Mouse (Mus musculus) neural tube, embryonic 12.5 days (tissue): Measurements from ENCODE around the gene 1110008L16Rik. TPM values are rescaled to one million over a fixed set of nuclear protein-coding genes. Genes with fewer than 3 reads are reported as not detected.
"Not testable (repeated sequence)": the region's sequence is repeated elsewhere in the genome, so short reads cannot be mapped to it uniquely, and the experiment has no call there.

Experiments
- ATAC-seq: fragments of 200-750 bp; cut with Nextera tagmentation; 2 replicates; pipeline ENCODE4 v1.8.0; 2017; ENCODE audit warnings: low read depth, mild to moderate bottlenecking, moderate TSS enrichment, moderate library complexity; ENCODE audit not compliant: low FRiP score
- H3K27ac ChIP-seq: fragments of 300-500 bp; sonication (generic); 2 replicates; pipeline ENCODE4 v1.5.1; 2016
- H3K27me3 ChIP-seq: fragments of 300-500 bp; sonication (generic); replicated peaks from 2 replicates; pipeline ENCODE4 v1.6.1; 2016; ENCODE audit warnings: mild to moderate bottlenecking
- H3K36me3 ChIP-seq: fragments of 300-500 bp; sonication (generic); 2 replicates; pipeline ENCODE4 v1.6.1; 2016; ENCODE audit warnings: mild to moderate bottlenecking
- H3K4me1 ChIP-seq: fragments of 300-500 bp; sonication (generic); 2 replicates; pipeline ENCODE4 v1.6.1; 2016
- H3K4me2 ChIP-seq: fragments of 300-500 bp; sonication (generic); replicated peaks from 2 replicates; pipeline ENCODE4 v1.6.1; 2016; ENCODE audit warnings: mild to moderate bottlenecking
- H3K4me3 ChIP-seq: fragments of 300-500 bp; sonication (generic); 2 replicates; pipeline ENCODE4 v1.5.1; 2016
- H3K9ac ChIP-seq: fragments of 300-500 bp; sonication (generic); 2 replicates; pipeline ENCODE4 v1.6.1; 2016; ENCODE audit warnings: mild to moderate bottlenecking
- H3K9me3 ChIP-seq: fragments of 300-500 bp; sonication (generic); 2 replicates; pipeline ENCODE4 v1.6.1; 2016; ENCODE audit warnings: mild to moderate bottlenecking
- WGBS: fragments of 180-500 bp; shearing (Covaris S2); methylation state at CpG from one replicate; pipeline ENCODE4 v1.1.7; 2016; 5-methylcytosine and 5-hydroxymethylcytosine counted together
- polyA plus RNA-seq: library from polyadenylated mRNA; unstranded; fragments of >200 nt; fragmentation: Nextera tagmentation; extraction: Ambion mirVana; gene quantifications from 2 replicates; pipeline ENCODE4 v1.2.1, GENCODE M21; 2016

The 1110008L16Rik gene
- polyA plus RNA-seq, 1 experiment from 2014 or later: 12.5 TPM

DNA sequence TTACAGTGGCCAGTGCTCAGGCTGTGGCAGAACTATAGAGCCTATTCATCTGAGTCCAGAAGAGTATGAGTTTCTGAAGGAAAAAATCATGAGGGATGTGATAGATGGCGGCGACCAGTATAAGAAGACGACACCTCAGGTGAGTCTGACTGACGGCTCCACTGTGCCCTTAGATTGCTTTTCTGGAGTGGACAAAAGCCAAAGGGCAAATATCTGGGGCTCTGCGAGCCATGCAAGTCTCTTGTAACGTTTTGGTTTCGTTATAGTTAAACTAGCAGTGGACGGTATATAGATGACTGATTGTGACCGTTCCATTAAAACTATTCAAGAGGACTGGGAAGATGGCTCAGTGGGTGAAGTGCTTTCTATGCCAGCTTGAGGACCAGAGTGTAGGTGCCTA is 9.4 kb downstream of the 1110008L16Rik start:
- Histone ChIP-seq H3K36me3 (peaks cover 18% of the 10 kb centered on the region), H3K27ac (no peak overlapping the region), H3K9me3 (no peaks in the 10 kb centered on the region), H3K4me3 (no peak overlapping the region), H3K4me1 (peaks cover 2% of the 10 kb centered on the region; the same call in 1 of the 2 replicates), H3K9ac (no peak overlapping the region), H3K27me3 (no peaks in the 10 kb centered on the region), H3K4me2 (no peak overlapping the region)
- 96% methylated on average over 9 of the region's 9 CpGs for WGBS
- ATAC-seq: no peak

DNA sequence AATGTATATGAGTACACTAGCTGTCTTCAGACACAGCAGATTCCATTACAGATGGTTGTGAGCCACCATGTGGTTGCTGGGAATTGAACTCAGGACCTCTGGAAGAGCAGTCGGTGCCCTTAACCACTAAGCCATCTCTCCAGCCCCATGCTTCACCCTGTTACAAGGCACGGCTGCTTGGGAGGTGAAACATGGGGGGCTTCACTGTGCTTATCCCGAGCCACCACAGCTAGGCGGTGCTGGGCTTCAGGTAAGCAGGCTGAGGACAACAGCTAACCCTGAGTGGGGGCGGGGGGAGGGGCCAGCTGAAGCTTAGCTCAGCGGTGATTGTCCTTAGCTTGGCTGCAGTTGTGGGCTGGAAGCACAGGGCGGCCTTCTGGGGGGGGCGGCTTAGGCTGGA is 10.1 kb downstream of the 1110008L16Rik start:
- no peak for ATAC-seq
- Histone ChIP-seq H3K9me3 (no peaks in the 10 kb centered on the region), H3K4me1 (no peaks in the 10 kb centered on the region), H3K4me2 (no peak overlapping the region), H3K27me3 (no peaks in the 10 kb centered on the region), H3K27ac (no peak overlapping the region), H3K36me3 (peaks cover 20% of the 10 kb centered on the region), H3K9ac (no peak overlapping the region), H3K4me3 (no peak overlapping the region)
- 85% methylated on average over 8 of the region's 8 CpGs for WGBS

DNA sequence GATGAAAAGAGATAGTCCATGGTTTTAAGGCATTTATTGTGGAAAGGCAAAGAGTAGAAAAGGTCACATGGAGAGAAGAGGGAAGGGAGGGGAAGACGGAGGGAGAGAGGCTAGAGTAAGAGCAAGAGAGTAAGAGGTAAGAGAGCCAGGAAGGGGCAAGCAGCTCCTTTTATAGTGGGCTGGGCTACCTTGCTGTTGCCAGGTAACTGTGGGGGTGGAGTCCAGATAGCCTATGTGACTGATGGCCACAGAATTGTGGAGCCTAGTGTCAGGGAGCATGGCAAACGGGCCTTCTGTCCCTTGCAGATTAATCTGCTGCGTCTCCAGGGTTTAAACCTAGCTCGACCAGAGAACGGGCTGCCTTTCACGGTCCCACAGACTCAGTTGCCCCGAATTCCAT is 12.5 kb downstream of the 1110008L16Rik start:
- Histone ChIP-seq H3K9me3 (no peaks in the 10 kb centered on the region), H3K9ac (no peak overlapping the region), H3K27me3 (no peaks in the 10 kb centered on the region), H3K4me1 (no peaks in the 10 kb centered on the region), H3K36me3 (peaks cover 20% of the 10 kb centered on the region), H3K27ac (no peak overlapping the region), H3K4me3 (no peak overlapping the region), H3K4me2 (no peak overlapping the region)
- 87% methylated on average over 7 of the region's 7 CpGs for WGBS
- ATAC-seq: no peak

DNA sequence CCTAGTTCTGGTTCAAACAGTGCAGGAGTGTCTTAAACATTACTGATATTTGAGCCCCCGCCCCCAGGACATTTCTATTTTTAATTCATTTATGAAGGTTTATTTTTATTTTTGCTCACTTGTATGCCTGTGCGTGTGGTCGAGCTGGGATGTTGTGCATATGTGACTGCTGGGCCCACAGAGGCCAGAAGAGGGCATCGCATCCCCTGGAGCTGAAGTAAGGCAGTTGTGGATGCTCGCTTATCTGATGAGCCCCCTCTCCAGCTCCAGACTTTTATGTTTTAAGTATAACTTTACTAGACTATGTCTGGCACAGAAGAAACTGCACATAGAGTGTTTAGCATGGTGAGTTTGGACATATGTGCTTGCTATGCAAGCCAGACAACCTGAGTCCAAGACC is 14.5 kb downstream of the 1110008L16Rik start:
- H3K9ac ChIP-seq: no peak overlapping the region
- ATAC-seq: no peak
- no peaks in the 10 kb centered on the region for H3K4me1 ChIP-seq
- 87% methylated on average over 5 of the region's 5 CpGs for WGBS
- no peaks in the 10 kb centered on the region for H3K27me3 ChIP-seq
- H3K27ac ChIP-seq: no peak overlapping the region
- H3K36me3 ChIP-seq: peaks cover 14% of the 10 kb centered on the region
- no peaks in the 10 kb centered on the region for H3K9me3 ChIP-seq
- H3K4me3 ChIP-seq: no peak overlapping the region
- H3K4me2 ChIP-seq: no peak overlapping the region

DNA sequence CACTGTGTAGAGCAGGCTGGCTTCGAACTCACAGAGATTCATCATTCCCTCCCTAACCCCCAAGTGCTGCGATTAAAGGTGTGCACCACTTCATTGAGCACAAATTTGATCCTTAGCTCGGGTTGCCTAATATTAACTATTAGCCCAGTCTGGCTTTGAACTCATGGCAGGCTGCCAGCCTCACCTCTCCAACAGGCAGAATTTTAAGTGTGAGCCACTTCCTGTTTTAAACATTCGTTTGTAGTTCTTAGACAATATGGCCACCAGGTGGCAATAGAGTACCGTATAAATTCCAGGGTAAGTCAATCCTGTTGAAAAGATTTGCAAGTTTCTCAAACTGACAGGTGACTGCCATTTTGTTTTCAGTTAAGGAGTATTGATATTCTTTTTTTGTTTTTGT is 15.8 kb downstream of the 1110008L16Rik start:
- H3K27me3 ChIP-seq: no peaks in the 10 kb centered on the region
- H3K4me1 ChIP-seq: no peaks in the 10 kb centered on the region
- H3K27ac ChIP-seq: no peak overlapping the region
- H3K4me3 ChIP-seq: no peak overlapping the region
- no peak overlapping the region for H3K9ac ChIP-seq
- H3K36me3 ChIP-seq: 0 out of 2 replicates have a peak, but pooled peaks cover 8% of the 10 kb centered on the region
- no peak overlapping the region for H3K4me2 ChIP-seq
- 54% methylated on average over 5 of the region's 5 CpGs for WGBS
- ATAC-seq: no peak
- no peaks in the 10 kb centered on the region for H3K9me3 ChIP-seq

DNA sequence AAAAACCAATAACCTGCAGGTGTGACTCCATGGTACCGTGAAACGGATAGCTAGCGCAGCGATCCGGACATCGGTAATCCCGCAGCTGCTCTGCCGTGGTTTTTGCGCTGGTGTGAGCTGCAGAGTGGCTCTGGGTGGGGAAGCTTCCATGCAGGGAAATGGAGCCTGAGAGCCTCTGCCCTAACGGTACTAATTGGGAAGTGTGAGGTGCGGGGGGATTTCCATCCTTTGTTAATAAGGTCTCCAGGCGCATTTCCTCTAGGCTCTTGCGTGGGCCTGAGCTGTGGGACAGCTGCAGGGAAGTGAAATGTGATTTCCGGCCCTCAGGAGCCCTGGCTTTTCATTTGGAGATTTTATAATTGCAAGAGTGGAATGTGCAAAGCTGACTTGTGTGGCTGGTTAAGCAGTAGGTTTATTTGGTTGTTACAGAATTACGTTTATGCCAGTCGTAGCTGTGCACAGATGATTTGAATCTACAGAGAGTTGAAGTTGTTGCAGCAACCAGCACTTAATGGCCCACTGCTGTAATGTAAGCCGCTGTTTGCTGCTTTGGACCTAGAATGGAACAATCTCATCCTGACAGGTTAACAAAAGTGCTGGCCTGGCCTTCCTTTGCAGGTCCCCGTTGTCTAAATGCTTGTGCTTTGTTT is 22.4 kb downstream of the 1110008L16Rik start:
- H3K36me3 ChIP-seq: 0 out of 2 replicates have a peak, but pooled peaks cover 3% of the 10 kb centered on the region
- H3K27ac ChIP-seq: no peak overlapping the region
- H3K4me1 ChIP-seq: no peaks in the 10 kb centered on the region
- no peak overlapping the region for H3K4me3 ChIP-seq
- WGBS: 88% methylated on average over 18 of the region's 18 CpGs
- H3K9me3 ChIP-seq: no peaks in the 10 kb centered on the region
- no peak overlapping the region for H3K9ac ChIP-seq
- no peak for ATAC-seq
- no peaks in the 10 kb centered on the region for H3K27me3 ChIP-seq
- H3K4me2 ChIP-seq: no peak overlapping the region

DNA sequence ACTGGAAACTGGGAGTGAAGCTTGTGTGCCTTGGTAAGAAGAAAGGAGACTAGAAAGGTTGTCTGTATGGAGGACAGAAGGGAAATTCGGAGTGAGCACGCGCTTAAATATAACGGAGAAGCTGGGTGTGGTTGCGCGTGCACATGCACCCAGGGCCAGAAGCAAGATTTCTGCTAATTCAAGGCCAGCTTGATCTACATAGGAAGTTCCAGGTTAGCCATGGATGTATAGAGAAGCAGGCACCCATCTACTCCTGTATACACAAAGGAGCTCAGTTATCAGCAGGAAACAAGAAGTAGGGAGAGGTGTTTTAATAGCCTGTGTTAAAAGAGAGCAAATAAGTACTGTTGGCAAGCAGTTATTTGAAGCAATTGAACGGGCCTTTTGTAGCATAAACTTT is 26.3 kb downstream of the 1110008L16Rik start:
- Histone ChIP-seq H3K4me2 (no peak overlapping the region), H3K27ac (no peak overlapping the region), H3K9ac (no peak overlapping the region), H3K4me1 (no peaks in the 10 kb centered on the region), H3K9me3 (no peaks in the 10 kb centered on the region), H3K4me3 (no peak overlapping the region), H3K36me3 (peaks cover 7% of the 10 kb centered on the region; the same call in 1 of the 2 replicates), H3K27me3 (no peaks in the 10 kb centered on the region)
- ATAC-seq: no peak
- WGBS: 93% methylated on average over 7 of the region's 7 CpGs

DNA sequence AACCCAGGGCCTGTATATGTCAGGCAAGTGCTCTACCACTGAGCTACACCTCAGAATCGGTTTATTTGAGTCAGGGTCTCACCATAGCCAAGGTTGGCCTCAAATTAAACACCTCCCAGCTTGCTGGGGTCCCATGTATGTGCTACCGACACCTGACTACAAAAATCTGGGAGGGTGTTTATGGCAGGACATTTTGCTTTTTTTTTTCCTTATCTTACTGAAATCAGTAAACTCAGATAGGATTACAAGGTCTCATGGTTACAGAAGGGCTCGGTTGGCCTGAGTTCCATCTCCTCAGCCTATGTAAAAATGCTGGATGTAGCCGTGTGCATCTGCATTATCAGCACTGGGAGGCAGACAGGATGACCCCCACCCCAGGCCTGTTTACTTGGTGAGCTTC is 29.4 kb downstream of the 1110008L16Rik start:
- H3K27ac ChIP-seq: no peak overlapping the region
- H3K4me3 ChIP-seq: no peak overlapping the region
- no peak for ATAC-seq
- no peaks in the 10 kb centered on the region for H3K27me3 ChIP-seq
- WGBS: 88% methylated on average over 4 of the region's 4 CpGs
- no peaks in the 10 kb centered on the region for H3K9me3 ChIP-seq
- H3K9ac ChIP-seq: no peak overlapping the region
- no peaks in the 10 kb centered on the region for H3K4me1 ChIP-seq
- H3K4me2 ChIP-seq: no peak overlapping the region
- peaks cover 7% of the 10 kb centered on the region; the same call in 1 of the 2 replicates for H3K36me3 ChIP-seq

DNA sequence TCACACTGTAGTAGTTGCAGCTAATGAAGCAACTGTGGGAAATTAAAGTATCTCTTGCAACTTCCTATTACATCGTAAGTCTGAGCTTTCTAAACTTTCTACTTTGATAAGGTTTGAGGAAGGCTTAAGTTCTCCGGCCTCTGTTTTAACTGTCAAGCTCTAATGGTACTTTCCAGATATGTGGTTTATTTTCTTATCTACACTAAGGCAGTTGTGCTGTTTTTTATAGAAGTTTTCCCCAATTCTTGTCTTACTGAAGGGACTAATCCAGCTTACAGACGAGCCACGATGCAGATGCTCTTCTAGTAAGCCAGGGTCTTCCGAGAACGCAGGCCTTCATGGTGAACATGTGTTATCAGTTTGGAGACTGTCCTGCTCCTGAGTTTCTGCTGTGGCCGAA is 30.0 kb downstream of the 1110008L16Rik start:
- H3K4me2 ChIP-seq: no peak overlapping the region
- no peak overlapping the region for H3K27ac ChIP-seq
- H3K9ac ChIP-seq: no peak overlapping the region
- 94% methylated on average over 7 of the region's 7 CpGs for WGBS
- no peaks in the 10 kb centered on the region for H3K27me3 ChIP-seq
- no peak for ATAC-seq
- no peaks in the 10 kb centered on the region for H3K9me3 ChIP-seq
- H3K4me3 ChIP-seq: no peak overlapping the region
- H3K36me3 ChIP-seq: peaks cover 7% of the 10 kb centered on the region; the same call in 1 of the 2 replicates
- H3K4me1 ChIP-seq: no peaks in the 10 kb centered on the region

DNA sequence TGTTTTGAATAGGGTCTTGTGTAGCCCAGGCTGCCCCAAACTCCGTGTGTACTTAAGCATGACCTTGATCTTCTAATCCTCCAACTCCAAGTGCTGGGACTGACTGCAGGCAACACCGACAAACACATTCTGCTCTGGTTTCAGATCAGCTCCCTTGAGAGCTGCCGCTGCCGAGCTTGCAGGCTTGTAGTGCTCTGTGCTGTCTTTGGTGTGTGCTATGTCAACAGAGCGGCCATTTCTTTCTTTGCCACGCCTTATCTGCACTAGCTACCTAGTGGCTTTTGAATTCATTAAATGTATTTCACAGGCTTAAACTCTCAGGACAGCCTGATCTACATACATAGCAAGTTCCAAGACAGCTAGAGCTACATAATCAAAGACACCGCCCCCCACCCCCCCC is 34.3 kb downstream of the 1110008L16Rik start:
- H3K4me1 ChIP-seq: no peaks in the 10 kb centered on the region
- no peak overlapping the region for H3K4me2 ChIP-seq
- no peaks in the 10 kb centered on the region for H3K27me3 ChIP-seq
- no peak for ATAC-seq
- H3K9me3 ChIP-seq: no peaks in the 10 kb centered on the region
- WGBS: 96% methylated on average over 7 of the region's 7 CpGs
- H3K36me3 ChIP-seq: peaks cover 7% of the 10 kb centered on the region; the same call in 1 of the 2 replicates
- no peak overlapping the region for H3K4me3 ChIP-seq
- no peak overlapping the region for H3K27ac ChIP-seq
- no peak overlapping the region for H3K9ac ChIP-seq

DNA sequence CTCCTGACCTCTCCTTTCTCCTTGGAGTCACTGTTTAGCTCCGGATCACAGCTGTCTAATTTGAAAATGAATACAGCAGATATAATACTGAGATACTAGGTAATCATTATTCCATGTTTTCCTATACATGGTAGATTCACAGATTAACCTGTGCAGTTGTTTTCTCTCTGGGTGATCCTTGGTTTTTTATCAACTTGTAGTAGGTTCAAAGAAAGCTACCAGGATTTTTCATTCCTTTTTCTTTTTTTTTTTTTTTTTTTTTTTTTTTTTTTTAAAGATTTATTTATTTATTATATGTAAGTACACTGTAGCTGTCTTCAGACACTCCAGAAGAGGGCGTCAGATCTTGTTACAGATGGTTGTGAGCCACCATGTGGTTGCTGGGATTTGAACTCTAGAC is 39.1 kb downstream of the 1110008L16Rik start:
- H3K27ac ChIP-seq, H3K4me2 ChIP-seq, H3K4me1 ChIP-seq, H3K9me3 ChIP-seq, ATAC-seq, H3K4me3 ChIP-seq, H3K27me3 ChIP-seq, H3K36me3 ChIP-seq, H3K9ac ChIP-seq: not testable (repeated sequence)
- 95% methylated on average over 1 of the region's 2 CpGs for WGBS

DNA sequence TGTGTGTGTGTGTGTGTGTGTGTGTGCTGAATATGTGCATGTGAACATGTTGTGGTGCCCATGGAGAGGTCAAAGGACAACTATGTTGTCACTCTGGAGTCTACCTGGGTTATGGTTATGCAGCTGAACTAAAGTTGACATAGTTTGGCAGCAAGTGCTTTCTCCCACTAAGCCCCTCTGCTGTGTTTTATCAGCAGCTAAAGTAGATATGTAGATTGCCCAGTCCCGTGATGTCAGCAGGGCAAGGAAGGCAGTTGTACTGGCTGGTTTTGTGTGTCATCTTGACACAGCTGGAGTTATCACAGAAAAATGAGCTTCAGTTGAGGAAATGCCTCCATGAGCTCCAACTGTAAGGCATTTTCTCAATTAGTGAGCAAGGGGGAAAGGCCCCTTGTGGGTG is 43.7 kb downstream of the 1110008L16Rik start:
- WGBS: 88% methylated on average over 1 of the region's 1 CpGs

DNA sequence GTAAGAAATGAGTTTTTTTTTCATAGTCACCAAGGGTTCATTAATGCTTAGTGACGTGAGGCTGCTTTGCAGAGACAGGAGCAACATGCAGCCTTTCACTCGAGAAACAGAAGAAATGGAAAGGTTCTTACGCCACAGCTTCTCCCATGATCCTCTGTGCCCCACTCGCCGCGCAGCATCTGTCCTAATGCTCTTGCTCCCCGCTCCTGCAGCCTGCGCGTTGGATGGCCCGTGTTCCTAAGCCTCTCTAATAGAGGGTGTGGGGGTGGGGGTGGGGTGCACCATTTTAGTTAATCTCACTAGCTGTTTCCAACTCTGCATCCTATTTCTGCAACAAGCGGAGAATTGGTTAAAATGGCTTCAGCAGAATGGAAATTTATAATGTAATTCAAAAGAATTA is 44.6 kb downstream of the 1110008L16Rik start:
- ATAC-seq: 0 out of 2 replicates have a peak, but pooled peaks have one; percentile 33
- Histone ChIP-seq H3K27me3 (no peaks in the 10 kb centered on the region), H3K4me2 (0 out of 2 replicates have a peak overlapping the region, but pooled peaks have one; percentile 28), H3K27ac (no peak overlapping the region), H3K36me3 (no peaks in the 10 kb centered on the region), H3K4me1 (no peaks in the 10 kb centered on the region), H3K9me3 (no peaks in the 10 kb centered on the region), H3K4me3 (no peak overlapping the region), H3K9ac (no peak overlapping the region)
- 78% methylated on average over 11 of the region's 11 CpGs for WGBS

More for the DNA sequence above, 43.7 kb downstream of the 1110008L16Rik start:
- H3K9ac ChIP-seq, H3K27me3 ChIP-seq, H3K36me3 ChIP-seq, H3K4me2 ChIP-seq, H3K4me3 ChIP-seq, H3K27ac ChIP-seq, H3K9me3 ChIP-seq, ATAC-seq, H3K4me1 ChIP-seq: not testable (repeated sequence)
